Mouse (Mus musculus): ENCODE results near the gene Lyzl4.

DNA sequence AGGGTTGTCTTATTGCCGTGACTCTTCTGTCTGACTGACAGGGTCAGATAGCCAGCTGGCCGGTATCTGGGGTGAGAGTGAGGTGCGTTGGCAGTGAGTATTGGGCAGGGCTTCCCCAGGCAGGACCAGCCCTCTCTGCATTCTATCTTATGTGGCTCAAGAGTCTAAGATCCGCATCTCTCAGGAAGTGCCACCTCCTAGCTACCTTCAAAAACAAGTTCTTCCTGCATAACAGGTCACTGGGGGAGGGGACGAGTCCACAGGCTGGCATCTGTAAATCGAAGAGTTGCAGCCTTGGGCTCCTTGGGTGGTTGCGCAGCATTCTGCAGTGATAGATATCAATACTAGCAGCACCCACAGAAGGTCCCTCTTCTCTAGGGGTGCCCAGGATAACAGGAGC, 5.1 kb upstream of the Lyzl4 start:
- no peak for TF ChIP-seq TAL1 (IDR thresholded peaks at IDR 0.05; ENCODE audit: low read length)
- TF ChIP-seq GATA1 (IDR thresholded peaks at IDR 0.05; ENCODE audit: low read length) = no peak

Measured in erythroblast, embryonic 14.5 days (primary cell).